Mouse (Mus musculus) neural tube, embryonic 14.5 days (tissue): Measurements from ENCODE around the gene Rpgrip1. TPM values are rescaled to one million over a fixed set of nuclear protein-coding genes. Genes with fewer than 3 reads are reported as not detected.

Experiments used
- ATAC-seq: fragments of 200-750 bp; cut with Nextera tagmentation; 2 replicates; pipeline ENCODE4 v1.8.0; 2017; ENCODE audit warnings: low read depth, mild to moderate bottlenecking, moderate TSS enrichment, moderate library complexity
- H3K27ac ChIP-seq: fragments of 300-500 bp; sonication (generic); 2 replicates; pipeline ENCODE4 v1.5.1; 2014; ENCODE audit warnings: low read depth, mild to moderate bottlenecking, control low read depth, low read length, moderate library complexity, mixed read lengths
- H3K27me3 ChIP-seq: fragments of 300-500 bp; sonication (generic); 2 replicates; pipeline ENCODE4 v1.6.1; 2014; ENCODE audit warnings: low read length; ENCODE audit not compliant: control insufficient read depth, insufficient read depth
- H3K36me3 ChIP-seq: fragments of 300-500 bp; sonication (generic); 2 replicates; pipeline ENCODE4 v1.6.1; 2014; ENCODE audit warnings: low read length, mixed read lengths; ENCODE audit not compliant: control insufficient read depth, insufficient read depth
- H3K4me1 ChIP-seq: fragments of 300-500 bp; sonication (generic); 2 replicates; pipeline ENCODE4 v1.6.1; 2014; ENCODE audit warnings: low read length; ENCODE audit not compliant: control insufficient read depth, insufficient read depth
- H3K4me2 ChIP-seq: fragments of 300-500 bp; sonication (generic); 2 replicates; pipeline ENCODE4 v1.6.1; 2014; ENCODE audit warnings: mild to moderate bottlenecking, low read depth, low read length, control low read depth
- H3K4me3 ChIP-seq: fragments of 300-500 bp; sonication (generic); 2 replicates; pipeline ENCODE4 v1.5.1; 2014; ENCODE audit warnings: low read depth, low read length, control low read depth, mixed read lengths
- H3K9ac ChIP-seq: fragments of 300-500 bp; sonication (generic); replicated peaks from 2 replicates; pipeline ENCODE4 v1.6.1; 2014; ENCODE audit warnings: low read depth, mild to moderate bottlenecking, control low read depth, low read length, mixed read lengths
- H3K9me3 ChIP-seq: fragments of 300-500 bp; sonication (generic); 2 replicates; pipeline ENCODE4 v1.6.1; 2016; ENCODE audit warnings: low read length; ENCODE audit not compliant: control insufficient read depth
- WGBS: fragments of 180-500 bp; shearing (Covaris S2); extraction: QIAGEN DNeasy Blood & Tissue Kit; methylation state at CpG from one replicate; pipeline ENCODE4 v1.1.7; 2014; 5-methylcytosine and 5-hydroxymethylcytosine counted together
- polyA plus RNA-seq: library from polyadenylated mRNA; unstranded; fragments of >200 nt; fragmentation: Nextera tagmentation; extraction: Ambion mirVana; gene quantifications from 2 replicates; pipeline ENCODE4 v1.2.1, GENCODE M21; 2014

The Rpgrip1 gene
- polyA plus RNA-seq, 1 experiment from 2014 or later, result 42.0 TPM

GRCm38 (mm10) chr14:52140577-52141444, 30.3 kb downstream of the Rpgrip1 start:
- no peak overlapping the region for H3K4me2 ChIP-seq
- no peaks in the 10 kb centered on the region for H3K27me3 ChIP-seq
- no peaks in the 10 kb centered on the region for H3K9me3 ChIP-seq
- no peak overlapping the region for H3K9ac ChIP-seq
- no peaks in the 10 kb centered on the region for H3K4me1 ChIP-seq
- H3K4me3 ChIP-seq, result no peak overlapping the region
- 52% methylated on average over 19 of the region's 19 CpGs for WGBS
- ATAC-seq, result no peak
- no peak overlapping the region for H3K27ac ChIP-seq
- H3K36me3 ChIP-seq, result no peaks in the 10 kb centered on the region

- no peak overlapping the region for H3K4me2 ChIP-seq
- H3K9ac ChIP-seq, result no peak overlapping the region
- H3K4me3 ChIP-seq, result no peak overlapping the region
- H3K4me1 ChIP-seq, result no peaks in the 10 kb centered on the region
- no peaks in the 10 kb centered on the region for H3K27me3 ChIP-seq
- H3K36me3 ChIP-seq, result no peaks in the 10 kb centered on the region
- WGBS, result 75% methylated on average over 16 of the region's 16 CpGs
- H3K27ac ChIP-seq, result no peak overlapping the region
- no peaks in the 10 kb centered on the region for H3K9me3 ChIP-seq
- no peak for ATAC-seq
Measured at GRCm38 (mm10) chr14:52141445-52142127, 31.1 kb downstream of the Rpgrip1 start.

- Histone ChIP-seq H3K9me3 (no peaks in the 10 kb centered on the region), H3K4me2 (no peak overlapping the region), H3K27ac (no peak overlapping the region), H3K9ac (no peak overlapping the region), H3K27me3 (no peaks in the 10 kb centered on the region), H3K4me3 (no peak overlapping the region), H3K4me1 (no peaks in the 10 kb centered on the region), H3K36me3 (no peaks in the 10 kb centered on the region)
- WGBS, result 79% methylated on average over 4 of the region's 4 CpGs
- no peak for ATAC-seq
Measured at GRCm38 (mm10) chr14:52144165-52144564, 33.7 kb downstream of the Rpgrip1 start.

- Histone ChIP-seq H3K4me2 (no peak overlapping the region), H3K4me1 (no peaks in the 10 kb centered on the region), H3K27me3 (no peaks in the 10 kb centered on the region), H3K27ac (no peak overlapping the region), H3K9ac (no peak overlapping the region), H3K36me3 (no peaks in the 10 kb centered on the region), H3K4me3 (no peak overlapping the region), H3K9me3 (no peaks in the 10 kb centered on the region)
- no peak for ATAC-seq
- 70% methylated on average over 4 of the region's 4 CpGs for WGBS
Measured at GRCm38 (mm10) chr14:52146540-52146939, 36.0 kb downstream of the Rpgrip1 start.

- Histone ChIP-seq H3K9ac (no peak overlapping the region), H3K4me2 (no peak overlapping the region), H3K9me3 (no peaks in the 10 kb centered on the region), H3K36me3 (no peaks in the 10 kb centered on the region), H3K4me3 (no peak overlapping the region), H3K27ac (no peak overlapping the region), H3K27me3 (no peaks in the 10 kb centered on the region), H3K4me1 (no peaks in the 10 kb centered on the region)
- no peak for ATAC-seq
- 53% methylated on average over 4 of the region's 4 CpGs for WGBS
Measured at GRCm38 (mm10) chr14:52149888-52150287, 39.4 kb downstream of the Rpgrip1 start.

- Histone ChIP-seq H3K9me3 (no peaks in the 10 kb centered on the region), H3K27ac (no peak overlapping the region), H3K4me3 (no peak overlapping the region), H3K36me3 (no peaks in the 10 kb centered on the region), H3K27me3 (no peaks in the 10 kb centered on the region), H3K9ac (no peak overlapping the region), H3K4me2 (no peak overlapping the region), H3K4me1 (no peaks in the 10 kb centered on the region)
- WGBS, result 33% methylated on average over 7 of the region's 7 CpGs
- no peak for ATAC-seq
Measured at GRCm38 (mm10) chr14:52152179-52152578, 41.7 kb downstream of the Rpgrip1 start.

GRCm38 (mm10) chr14:52152613-52153012, 42.1 kb downstream of the Rpgrip1 start:
- H3K4me1 ChIP-seq, result no peaks in the 10 kb centered on the region
- H3K27me3 ChIP-seq, result no peaks in the 10 kb centered on the region
- ATAC-seq, result no peak
- no peaks in the 10 kb centered on the region for H3K36me3 ChIP-seq
- no peak overlapping the region for H3K9ac ChIP-seq
- no peak overlapping the region for H3K27ac ChIP-seq
- H3K4me2 ChIP-seq, result no peak overlapping the region
- no peaks in the 10 kb centered on the region for H3K9me3 ChIP-seq
- no peak overlapping the region for H3K4me3 ChIP-seq
- 43% methylated on average over 3 of the region's 3 CpGs for WGBS

- H3K4me3 ChIP-seq, result no peak overlapping the region
- 83% methylated on average over 2 of the region's 2 CpGs for WGBS
- no peak for ATAC-seq
- no peak overlapping the region for H3K27ac ChIP-seq
- no peaks in the 10 kb centered on the region for H3K27me3 ChIP-seq
- H3K9ac ChIP-seq, result no peak overlapping the region
- no peaks in the 10 kb centered on the region for H3K4me1 ChIP-seq
- no peak overlapping the region for H3K4me2 ChIP-seq
- no peaks in the 10 kb centered on the region for H3K9me3 ChIP-seq
- peaks cover 12% of the 10 kb centered on the region; the same call in 1 of the 2 replicates for H3K36me3 ChIP-seq
Measured at GRCm38 (mm10) chr14:52155008-52155407, 44.5 kb downstream of the Rpgrip1 start.

GRCm38 (mm10) chr14:52160911-52161310, 50.4 kb downstream of the Rpgrip1 start:
- no peak overlapping the region for H3K27ac ChIP-seq
- 93% methylated on average over 6 of the region's 6 CpGs for WGBS
- H3K27me3 ChIP-seq, result no peaks in the 10 kb centered on the region
- no peak overlapping the region for H3K4me2 ChIP-seq
- no peak for ATAC-seq
- no peak overlapping the region for H3K4me3 ChIP-seq
- H3K36me3 ChIP-seq, result peaks cover 58% of the 10 kb centered on the region
- no peak overlapping the region for H3K9ac ChIP-seq
- no peaks in the 10 kb centered on the region for H3K9me3 ChIP-seq
- no peaks in the 10 kb centered on the region for H3K4me1 ChIP-seq
